Mouse (Mus musculus) thymus, postnatal 4 days (tissue): Measurements from ENCODE around the gene Tpcn1.

Source experiments
- DNase-seq: peaks from one replicate; pipeline ENCODE4 v3.0.0; 2021

Gene Tpcn1

DNA sequence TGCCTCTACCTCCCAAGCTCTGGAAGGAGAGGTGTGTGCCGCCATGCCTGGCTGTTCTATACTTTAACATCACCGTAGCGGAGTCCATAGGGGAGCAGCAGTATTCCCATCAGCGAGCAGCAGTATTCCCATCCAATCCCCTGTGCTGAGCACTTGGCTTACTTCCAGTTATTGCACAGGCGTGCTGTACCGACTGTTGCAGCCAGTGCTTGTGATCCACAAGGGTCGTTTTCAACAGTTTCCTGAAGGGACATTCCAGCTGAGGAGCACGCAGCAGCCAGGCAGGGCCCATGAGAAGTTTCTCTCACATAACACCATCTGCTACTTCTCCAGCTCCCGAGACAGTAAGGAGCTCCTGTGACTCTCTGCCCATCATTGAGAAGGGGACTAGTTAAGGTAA lies 82.0 kb downstream of the Tpcn1 start:
- no peak for DNase-seq

- DNase-seq, result no peak
Measured at GRCm38 (mm10) chr5:120505781-120506180, 82.7 kb downstream of the Tpcn1 start.

GRCm38 (mm10) chr5:120505368-120505767 lies 83.1 kb downstream of the Tpcn1 start:
- peak; percentile 81 for DNase-seq

DNA sequence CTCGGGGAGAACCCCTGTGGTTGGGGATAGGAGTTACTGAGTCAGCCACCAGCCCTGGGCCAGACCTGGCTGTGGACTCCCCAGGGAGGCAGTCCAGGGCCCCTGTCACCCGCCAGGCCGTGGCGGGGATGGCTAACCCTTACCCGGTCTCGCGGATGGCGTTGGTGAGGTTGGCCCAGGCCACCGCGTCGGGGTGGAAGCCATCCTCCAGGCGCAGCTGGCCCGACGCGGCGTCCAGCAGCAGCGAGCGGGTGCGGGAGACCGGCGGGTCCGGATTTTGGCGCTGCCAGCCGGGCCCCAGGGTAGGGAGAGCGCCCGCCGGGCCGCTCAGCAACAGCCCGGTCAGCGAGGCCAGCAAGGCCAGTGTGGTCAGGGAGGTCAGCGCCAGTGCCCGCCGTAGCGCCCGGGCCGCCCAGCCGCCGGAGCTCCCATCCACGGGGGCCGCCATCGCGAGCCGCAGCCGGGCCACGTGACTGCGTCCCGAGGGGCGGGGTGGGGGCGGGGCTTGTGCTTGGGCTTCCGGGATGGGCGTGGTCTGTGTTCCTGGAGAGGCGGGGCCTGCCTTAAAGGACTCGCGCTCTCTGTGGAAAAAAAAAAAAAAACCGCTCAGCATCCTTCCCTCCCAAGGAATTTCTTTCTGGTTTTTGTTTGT lies 85.2 kb downstream of the Tpcn1 start, which contains the start of gene Plbd2:
TSS of gene Plbd2 (minus strand) at position 482 of the 652 bp plus-strand sequence.
- peak; percentile 88 for DNase-seq

DNA sequence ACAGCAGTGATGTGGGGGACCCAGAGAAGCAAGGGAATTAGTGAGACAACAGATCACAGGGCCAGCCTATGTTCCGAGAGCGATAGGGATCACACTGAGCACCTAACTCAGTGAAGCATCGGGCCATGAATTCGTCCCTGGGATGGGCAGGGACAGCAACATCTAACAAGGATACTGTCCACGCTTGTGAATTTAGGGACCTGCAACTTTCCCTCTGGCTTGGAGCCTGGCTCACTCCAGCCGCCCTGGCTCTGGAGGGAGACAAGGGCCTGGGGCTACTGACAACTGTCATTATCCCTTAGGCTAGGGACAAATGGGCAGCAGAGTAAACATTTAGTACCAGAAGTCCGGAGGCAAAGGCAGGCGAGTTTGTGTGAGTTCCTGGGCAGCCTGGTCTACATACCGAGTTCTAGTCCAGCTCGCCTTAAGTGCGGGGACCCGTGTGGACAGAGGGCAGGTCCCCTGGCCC lies 85.8 kb downstream of the Tpcn1 start:
- DNase-seq, result no peak

GRCm38 (mm10) chr5:120502147-120502621 lies 86.3 kb downstream of the Tpcn1 start:
- DNase-seq, result no peak

DNA sequence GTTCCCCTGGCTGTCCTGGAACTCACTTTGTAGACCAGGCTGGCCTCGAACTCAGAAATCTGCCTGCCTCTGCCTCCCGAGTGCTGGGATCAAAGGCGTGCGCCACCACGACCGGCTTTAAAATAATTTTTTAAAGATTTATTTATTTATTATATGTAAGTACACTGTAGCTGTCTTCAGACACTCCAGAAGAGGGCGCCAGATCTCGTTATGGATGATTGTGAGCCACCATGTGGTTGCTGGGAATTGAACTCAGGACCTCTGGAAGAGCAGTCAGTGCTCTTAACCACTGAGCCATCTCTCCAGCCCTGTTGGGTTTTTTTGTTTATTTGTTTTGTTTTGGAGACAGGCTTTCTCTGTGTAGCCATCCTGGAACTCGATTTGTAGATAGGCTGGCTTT lies 87.9 kb downstream of the Tpcn1 start:
- DNase-seq, result peak; percentile 40

DNA sequence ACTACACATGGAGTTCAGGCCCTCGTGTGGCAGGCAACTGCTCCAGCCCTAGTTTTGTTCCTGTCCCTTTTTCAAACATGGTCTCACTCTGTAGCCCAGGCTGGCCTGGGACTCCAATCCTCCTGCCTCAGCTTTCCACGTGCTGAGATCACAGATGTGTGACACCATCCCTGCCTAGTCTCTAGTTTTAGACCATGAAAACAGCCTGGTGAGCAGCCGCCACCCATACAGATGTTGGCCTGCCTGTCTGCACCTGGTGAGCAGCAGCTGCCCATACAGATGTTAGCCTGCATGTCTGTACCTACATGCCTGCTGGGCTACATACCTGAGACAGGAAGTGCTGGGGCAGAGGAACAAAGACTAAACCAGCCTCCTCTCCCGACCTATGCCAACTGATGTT lies 89.3 kb downstream of the Tpcn1 start:
- no peak for DNase-seq

DNA sequence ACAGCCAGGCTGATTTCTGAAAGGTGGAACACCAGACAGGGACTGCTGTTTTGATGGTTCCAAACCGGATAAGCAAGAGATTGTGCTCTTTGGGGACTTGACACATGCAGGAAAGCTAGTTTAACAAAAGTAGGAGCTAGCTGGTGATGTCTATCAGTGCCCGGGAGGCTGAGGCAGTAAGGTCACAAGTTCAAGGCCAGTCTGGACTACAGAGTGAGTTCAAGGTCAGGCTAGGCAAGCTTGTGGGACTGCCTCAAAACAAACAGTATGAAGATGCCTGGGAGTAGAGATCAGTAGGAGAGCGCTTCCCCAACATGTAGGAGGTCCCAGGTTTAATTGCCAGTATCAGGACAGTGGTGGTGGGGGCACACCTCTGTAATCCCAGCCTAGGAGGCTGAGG lies 91.4 kb downstream of the Tpcn1 start:
- no peak for DNase-seq

DNA sequence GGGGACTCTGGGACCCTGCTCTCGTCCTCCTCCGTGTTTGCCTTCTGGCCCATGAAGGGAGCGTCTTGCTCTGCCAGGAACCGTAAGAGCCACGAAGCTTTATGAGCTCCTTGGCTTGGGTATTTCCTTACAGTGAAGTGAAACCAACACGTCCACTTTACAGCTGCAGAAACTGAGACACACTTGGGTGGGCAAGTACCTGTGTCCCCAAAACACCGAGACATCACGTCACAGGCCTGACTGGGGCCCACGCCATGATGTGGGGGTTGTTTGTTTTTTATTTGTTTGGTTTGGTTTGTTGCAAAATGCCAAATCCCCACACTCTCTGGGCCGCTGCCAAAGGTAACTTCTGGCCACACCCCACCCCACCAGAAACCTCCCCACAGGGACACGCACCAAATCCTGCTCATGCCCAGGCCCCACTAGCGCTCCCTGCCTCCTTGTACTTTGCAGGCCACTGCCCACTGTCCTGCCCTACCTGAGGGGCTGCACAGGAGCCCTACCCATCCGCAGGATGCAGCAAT lies 92.7 kb downstream of the Tpcn1 start:
- no peak for DNase-seq

GRCm38 (mm10) chr5:120495064-120495702 lies 93.3 kb downstream of the Tpcn1 start:
- no peak for DNase-seq

GRCm38 (mm10) chr5:120493873-120494395 lies 94.5 kb downstream of the Tpcn1 start:
- no peak for DNase-seq

GRCm38 (mm10) chr5:120493440-120493839 lies 95.0 kb downstream of the Tpcn1 start:
- DNase-seq, result no peak

- peak; percentile 44 for DNase-seq
Measured at GRCm38 (mm10) chr5:120492437-120492836, 96.0 kb downstream of the Tpcn1 start.

- DNase-seq, result no peak
Measured at GRCm38 (mm10) chr5:120490679-120491192, 97.7 kb downstream of the Tpcn1 start.

GRCm38 (mm10) chr5:120487844-120488243 lies 100.6 kb downstream of the Tpcn1 start:
- DNase-seq, result no peak
